Mouse (Mus musculus): ENCODE data around the gene Eva1c. TPM values are rescaled to one million over a fixed set of nuclear protein-coding genes. Genes with fewer than 3 reads are reported as not detected.

Eva1c gene
- polyA plus RNA-seq, 3 experiments from 2014 or later, result not detected

GRCm38 (mm10) chr16:90924606-90925370, 98.3 kb downstream of the Eva1c start:
- no peak for ATAC-seq

DNA sequence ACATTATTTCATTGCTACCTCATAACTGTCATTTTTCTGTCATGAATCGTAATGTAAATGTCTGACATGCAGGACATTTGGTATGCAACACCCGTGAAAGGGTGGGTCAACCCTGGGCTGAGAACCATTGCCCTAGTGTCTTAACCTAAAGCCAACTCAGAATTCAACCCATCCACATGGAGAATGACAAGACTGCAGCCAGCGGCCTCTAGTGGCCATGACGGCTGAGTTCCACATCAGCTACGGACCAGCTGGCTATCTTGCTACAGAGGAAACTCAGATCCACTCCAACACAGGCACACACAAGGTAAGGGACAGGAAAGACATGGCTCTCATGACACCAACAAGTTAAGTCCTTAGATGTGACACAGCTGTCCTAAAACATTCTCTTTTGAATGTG, 98.9 kb downstream of the Eva1c start:
- no peak for ATAC-seq

GRCm38 (mm10) chr16:90927446-90927845, 100.9 kb downstream of the Eva1c start:
- ATAC-seq, result no peak

DNA sequence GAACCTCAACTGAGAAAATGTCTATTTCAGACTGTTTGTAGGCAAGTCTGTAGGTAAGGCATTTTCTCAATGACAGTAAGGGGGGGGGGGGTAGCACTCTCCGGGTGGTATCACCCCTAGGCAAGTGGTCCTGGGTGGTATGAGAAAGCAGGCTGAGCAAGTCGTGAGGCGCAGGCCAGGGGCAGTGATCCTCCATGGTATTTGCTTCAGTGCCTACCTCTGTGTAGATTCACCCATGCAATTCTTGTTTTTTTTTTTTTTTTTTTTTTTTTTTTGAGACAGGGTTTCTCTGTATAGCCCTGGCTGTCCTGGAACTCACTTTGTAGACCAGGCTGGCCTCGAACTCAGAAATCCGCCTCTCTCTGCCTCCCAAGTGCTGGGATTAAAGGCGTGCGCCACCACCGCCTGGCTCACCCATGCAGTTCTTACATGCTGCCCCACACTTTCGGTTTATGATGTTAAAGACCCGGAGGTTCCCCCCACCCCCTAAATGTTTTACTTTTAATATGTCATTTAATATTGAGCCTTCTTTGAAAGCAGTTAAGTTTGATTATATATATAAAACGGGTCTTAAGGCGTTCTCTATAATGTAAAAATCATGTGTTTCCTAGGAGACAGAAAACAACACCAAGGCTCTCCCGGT, 107.1 kb downstream of the Eva1c start:
- ATAC-seq, result no peak

- ATAC-seq, result peak; percentile 55
These were observed 107.7 kb downstream of the Eva1c start for GRCm38 (mm10) chr16:90934193-90934686.

DNA sequence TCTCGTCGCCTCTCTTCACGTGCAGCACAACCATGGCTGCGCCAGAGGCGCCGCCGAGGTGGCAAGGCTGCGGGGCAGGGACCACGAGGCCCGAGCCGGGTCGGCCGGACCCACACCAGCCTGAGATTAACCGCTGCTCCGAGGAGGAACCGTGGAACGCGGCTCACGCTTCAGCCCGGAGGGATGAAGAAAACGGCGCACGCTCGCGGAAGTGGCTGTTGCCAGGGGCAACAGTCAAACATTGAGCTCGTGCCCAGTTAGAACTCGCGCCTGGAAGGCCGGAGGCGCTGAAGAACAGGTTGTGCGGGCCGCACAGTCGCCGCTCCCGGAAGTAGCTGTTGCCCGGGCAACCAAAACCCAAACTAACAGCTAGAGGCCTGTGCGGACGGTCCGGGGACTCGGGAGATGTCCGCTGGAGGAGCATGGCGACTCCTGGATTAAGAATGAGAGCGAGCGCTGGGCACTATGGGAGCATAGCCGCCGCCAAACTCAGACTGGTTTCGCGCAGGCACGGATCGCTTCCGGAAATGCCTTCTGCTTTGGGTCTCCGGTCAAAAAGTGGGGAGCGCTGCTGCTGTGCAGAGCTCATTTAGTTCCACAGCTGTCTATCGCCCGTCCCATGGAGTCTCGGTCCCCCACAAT, 108.3 kb downstream of the Eva1c start, which contains the start of gene Cfap298:
TSS of gene Cfap298 (minus strand) at position 428 of the 642 bp plus-strand sequence.
- peak; percentile 99 for ATAC-seq

DNA sequence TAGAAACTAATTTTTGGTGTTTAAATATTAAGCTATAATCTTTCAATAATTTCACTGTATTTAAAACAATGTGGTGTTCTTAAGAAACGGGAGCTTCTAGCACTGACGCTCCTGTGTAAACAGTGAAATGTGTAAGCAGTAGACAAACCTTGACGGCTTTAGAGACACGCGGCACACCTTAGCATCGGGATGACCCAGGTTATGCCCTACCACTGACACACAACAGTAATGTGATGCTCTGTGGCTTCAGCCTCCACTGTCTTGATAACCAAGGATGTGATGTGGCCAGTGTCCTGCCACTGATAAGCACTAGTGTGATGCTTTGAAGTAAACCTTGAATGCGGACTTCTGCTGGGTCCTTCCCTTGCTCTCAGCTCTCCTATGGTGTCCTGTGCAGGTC, 114.7 kb downstream of the Eva1c start:
- ATAC-seq, result no peak

GRCm38 (mm10) chr16:90946977-90947376, 120.5 kb downstream of the Eva1c start:
- ATAC-seq, result no peak

DNA sequence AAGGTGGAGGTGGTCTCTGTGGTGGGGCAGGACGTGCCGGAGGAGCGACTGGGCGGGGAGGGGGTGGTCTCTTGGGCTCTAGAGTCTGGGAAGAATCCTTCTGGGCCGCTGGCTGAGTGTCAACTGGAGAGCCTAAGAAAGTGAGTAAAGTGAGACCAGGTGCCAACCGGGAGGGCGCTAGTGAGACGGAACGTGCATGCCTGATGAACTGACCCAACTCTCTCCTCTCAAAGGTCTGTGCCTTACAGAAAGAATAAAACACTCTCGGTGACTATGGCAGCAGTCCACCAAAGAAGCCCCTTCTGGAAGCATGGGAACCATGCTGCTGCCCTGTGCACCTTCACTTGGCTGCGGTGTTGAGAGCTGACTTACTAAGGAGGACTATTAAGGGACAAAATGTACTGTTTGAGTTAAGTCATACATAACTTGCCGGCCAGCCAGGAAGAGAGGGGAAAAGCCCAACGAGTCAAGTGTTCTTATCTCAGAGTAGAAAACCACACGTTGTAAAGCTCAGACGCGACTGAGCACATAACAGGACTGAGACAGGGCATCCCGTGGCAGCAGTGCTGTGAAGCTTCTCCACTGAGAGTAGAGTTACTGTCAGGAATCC, 123.9 kb downstream of the Eva1c start:
- ATAC-seq, result no peak

DNA sequence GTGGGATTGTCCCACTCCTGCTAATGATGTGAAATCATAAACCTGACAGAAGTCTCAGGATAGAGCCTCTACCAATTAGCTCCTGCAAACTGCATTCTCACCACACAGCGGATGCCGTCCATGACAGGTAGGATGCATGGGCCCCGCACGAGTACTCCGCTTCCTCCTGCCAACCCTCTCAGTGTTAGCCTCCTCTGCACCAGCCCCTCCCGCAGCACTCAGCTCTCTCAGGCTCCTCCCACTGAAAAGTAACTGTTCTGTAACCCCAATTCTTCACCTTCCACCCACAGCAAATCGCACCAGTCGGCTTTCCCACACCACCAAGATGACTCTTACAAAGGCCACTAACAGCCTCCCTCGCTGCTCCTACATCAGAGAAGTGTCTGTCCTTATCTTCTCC, 126.6 kb downstream of the Eva1c start:
- no peak for ATAC-seq

DNA sequence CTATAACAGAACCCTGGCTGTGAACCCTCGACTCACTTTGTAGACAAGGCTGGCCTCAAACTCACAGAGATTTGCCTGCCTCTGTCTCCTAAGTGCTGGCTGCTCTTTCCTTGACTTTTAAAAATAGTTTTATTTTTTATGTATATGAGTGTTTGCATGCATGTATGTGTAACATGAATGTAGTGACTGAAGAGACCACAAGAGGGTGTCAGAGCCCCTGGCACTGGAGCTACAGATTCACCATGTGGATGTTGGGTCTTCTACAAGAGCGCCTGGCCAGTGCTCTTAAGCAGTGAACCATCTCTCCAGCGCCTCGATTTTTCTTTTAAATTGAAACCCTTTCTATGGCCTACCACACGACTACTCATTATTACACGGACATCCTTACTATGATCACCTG, 127.3 kb downstream of the Eva1c start:
- no peak for ATAC-seq

Other genes with a start within 250 kb of the Eva1c start
- 10 to 100 TPM; 50.4 to 81.3 (median 50.9) TPM for gene Mis18a, start 99.3 kb upstream of the Eva1c start, polyA plus RNA-seq (2017; shearing (Covaris generic))
- gene Mrap, start 88.5 kb upstream of the Eva1c start, polyA plus RNA-seq (2017; shearing (Covaris generic)), result not detected
- 1 to 10 TPM; 3.0 to 6.2 (median 4.3) TPM for gene Urb1, start 16.3 kb upstream of the Eva1c start, polyA plus RNA-seq (2017; shearing (Covaris generic))
- gene Cfap298, start 108.4 kb downstream of the Eva1c start, polyA plus RNA-seq (2017; shearing (Covaris generic)), result 10 to 100 TPM; 25.3 to 32.2 (median 26.2) TPM
- gene Synj1, start 184.6 kb downstream of the Eva1c start, polyA plus RNA-seq (2017; shearing (Covaris generic)), result 10 to 100 TPM; 31.5 to 33.9 (median 33.2) TPM
- 100 to 1,000 TPM in 2 of 3 experiments, 10 to 100 TPM in 1; 70.7 to 130 (median 118) TPM for gene Paxbp1, start 217.8 kb downstream of the Eva1c start, polyA plus RNA-seq (2017; shearing (Covaris generic))

Data from inflammation-experienced regulatory T-cells, adult 6 months (primary cell).